Mouse (Mus musculus): ENCODE results near the gene Adam12. TPM values are rescaled to one million over a fixed set of nuclear protein-coding genes. Genes with fewer than 3 reads are reported as not detected.

Adam12 gene
- polyA plus RNA-seq, 1 experiment, result 1.4 TPM

- TF ChIP-seq POLR2A (IDR thresholded peaks at IDR 0.05; ENCODE audit: borderline replicate concordance, insufficient read depth, low read length) (no peak), CTCF (IDR thresholded peaks at IDR 0.05; ENCODE audit: borderline replicate concordance, insufficient read depth, low read depth, low read length) (no peak)
- H3K27ac ChIP-seq (ENCODE audit: insufficient read depth, low read length), result no peak overlapping the region
- H3K4me3 ChIP-seq (replicated peaks; ENCODE audit: insufficient read depth, low read depth, low read length), result no peak overlapping the region
- H3K27me3 ChIP-seq (ENCODE audit: control insufficient read depth, insufficient read depth, low read length), result no peaks in the 10 kb centered on the region
- H3K4me1 ChIP-seq (ENCODE audit: control insufficient read depth, insufficient read depth, low read length), result no peaks in the 10 kb centered on the region
- whole genome bisulfite sequencing, result 17% methylated on average over 4 of the region's 4 CpGs
- DNase-seq, result no peak
These were observed 295.6 kb downstream of the Adam12 start for GRCm38 (mm10) chr7:133936377-133936776.

DNA sequence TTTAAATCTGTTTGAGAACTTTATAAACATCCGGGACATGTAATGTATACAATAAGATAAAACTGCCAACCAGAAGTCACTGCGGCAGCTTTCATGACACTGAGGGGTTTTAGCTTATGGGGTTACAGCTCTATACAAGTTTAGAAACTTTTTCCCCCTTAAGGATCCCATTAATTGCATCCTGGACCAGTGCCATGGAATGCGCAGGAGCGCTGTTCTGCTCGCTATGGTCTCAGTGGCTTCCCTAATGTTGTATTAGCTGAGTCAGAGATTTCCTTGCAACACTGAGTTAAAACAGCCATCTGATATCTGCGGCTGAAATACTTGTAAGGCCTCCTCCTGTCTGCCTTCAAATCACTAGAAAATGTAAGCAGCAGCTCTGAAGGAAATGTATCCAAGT, 298.6 kb downstream of the Adam12 start:
- TF ChIP-seq POLR2A (IDR thresholded peaks at IDR 0.05; ENCODE audit: borderline replicate concordance, insufficient read depth, low read length) (no peak), CTCF (IDR thresholded peaks at IDR 0.05; ENCODE audit: borderline replicate concordance, insufficient read depth, low read depth, low read length) (no peak)

DNA sequence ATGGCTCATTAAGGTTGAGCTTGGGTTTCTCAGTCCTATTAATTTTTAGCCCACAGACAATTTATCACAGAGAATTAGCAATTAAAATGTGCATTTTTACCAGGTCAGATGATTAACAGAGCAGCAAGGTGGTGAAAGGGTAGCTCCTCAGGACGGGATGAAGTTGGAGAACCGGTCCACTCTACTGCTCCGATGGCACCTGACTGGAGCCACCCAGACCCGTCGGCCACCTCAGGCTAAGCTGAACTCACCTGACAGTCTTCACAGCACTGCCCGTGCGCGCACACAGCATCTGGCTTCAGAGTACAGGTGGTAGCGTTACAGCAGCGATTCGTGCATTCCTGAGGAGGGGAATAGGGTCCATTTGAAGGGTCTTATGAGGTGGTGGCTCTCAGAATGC, 300.5 kb downstream of the Adam12 start:
- Histone ChIP-seq H3K4me1 (ENCODE audit: control insufficient read depth, insufficient read depth, low read length) (no peaks in the 10 kb centered on the region), H3K27ac (ENCODE audit: insufficient read depth, low read length) (no peak overlapping the region), H3K4me3 (replicated peaks; ENCODE audit: insufficient read depth, low read depth, low read length) (no peak overlapping the region), H3K27me3 (ENCODE audit: control insufficient read depth, insufficient read depth, low read length) (no peaks in the 10 kb centered on the region)
- DNase-seq, result no peak
- TF ChIP-seq POLR2A (IDR thresholded peaks at IDR 0.05; ENCODE audit: borderline replicate concordance, insufficient read depth, low read length), result no peak
- TF ChIP-seq CTCF (IDR thresholded peaks at IDR 0.05; ENCODE audit: borderline replicate concordance, insufficient read depth, low read depth, low read length), result no peak
- 96% methylated on average over 11 of the region's 11 CpGs for WGBS

More for the DNA sequence above, 298.6 kb downstream of the Adam12 start:
- Histone ChIP-seq H3K4me1 (ENCODE audit: control insufficient read depth, insufficient read depth, low read length) (no peaks in the 10 kb centered on the region), H3K4me3 (replicated peaks; ENCODE audit: insufficient read depth, low read depth, low read length) (no peak overlapping the region), H3K27me3 (ENCODE audit: control insufficient read depth, insufficient read depth, low read length) (no peaks in the 10 kb centered on the region), H3K27ac (ENCODE audit: insufficient read depth, low read length) (no peak overlapping the region)
- 48% methylated on average over 6 of the region's 6 CpGs for WGBS
- DNase-seq, result no peak

DNA sequence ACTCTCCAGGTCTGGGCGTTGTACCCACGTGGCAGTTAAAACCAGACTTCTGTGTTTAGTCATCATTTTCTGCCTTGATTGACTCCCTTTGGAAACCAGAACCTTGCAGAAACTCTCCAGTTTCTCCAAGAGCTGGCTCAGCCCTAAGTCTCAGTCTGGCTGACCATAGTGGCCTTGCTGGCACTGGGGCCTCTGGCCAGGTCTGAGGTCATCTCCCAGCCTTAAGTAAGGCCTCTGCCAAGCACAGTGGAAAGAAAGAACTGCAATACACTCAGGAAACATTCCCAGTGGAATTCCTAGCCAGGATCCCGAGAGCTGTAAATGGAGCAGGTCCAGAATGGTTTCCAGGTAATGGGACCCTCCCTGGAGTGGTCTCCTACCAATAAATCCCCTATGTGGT, 303.0 kb downstream of the Adam12 start:
- Histone ChIP-seq H3K4me3 (replicated peaks; ENCODE audit: insufficient read depth, low read depth, low read length) (no peak overlapping the region), H3K4me1 (ENCODE audit: control insufficient read depth, insufficient read depth, low read length) (no peaks in the 10 kb centered on the region), H3K27ac (ENCODE audit: insufficient read depth, low read length) (no peak overlapping the region), H3K27me3 (ENCODE audit: control insufficient read depth, insufficient read depth, low read length) (no peaks in the 10 kb centered on the region)
- 71% methylated on average over 3 of the region's 3 CpGs for WGBS
- TF ChIP-seq POLR2A (IDR thresholded peaks at IDR 0.05; ENCODE audit: borderline replicate concordance, insufficient read depth, low read length) (no peak), CTCF (IDR thresholded peaks at IDR 0.05; ENCODE audit: borderline replicate concordance, insufficient read depth, low read depth, low read length) (no peak)
- DNase-seq, result no peak

DNA sequence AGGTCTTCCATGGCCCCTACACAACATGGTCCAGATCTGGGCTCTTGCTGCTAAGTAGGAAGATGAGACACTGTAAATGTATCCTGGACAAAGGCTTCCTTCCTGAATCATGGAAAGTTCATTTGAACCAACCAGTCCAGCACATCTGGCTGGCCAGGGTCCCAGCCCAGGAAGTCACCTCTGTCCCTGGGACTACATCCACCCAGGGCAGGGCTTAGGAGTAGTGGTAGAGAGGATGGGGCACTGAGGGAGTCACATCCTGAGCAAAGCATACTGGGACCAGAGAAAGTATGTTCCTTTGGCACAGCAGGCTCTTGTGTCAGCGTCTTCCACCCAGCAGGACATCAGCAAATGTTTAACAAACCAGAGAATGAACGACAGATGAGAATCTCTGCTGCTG, 306.2 kb downstream of the Adam12 start:
- Histone ChIP-seq H3K27ac (ENCODE audit: insufficient read depth, low read length) (no peak overlapping the region), H3K27me3 (ENCODE audit: control insufficient read depth, insufficient read depth, low read length) (no peaks in the 10 kb centered on the region), H3K4me1 (ENCODE audit: control insufficient read depth, insufficient read depth, low read length) (no peaks in the 10 kb centered on the region), H3K4me3 (replicated peaks; ENCODE audit: insufficient read depth, low read depth, low read length) (no peak overlapping the region)
- TF ChIP-seq CTCF (IDR thresholded peaks at IDR 0.05; ENCODE audit: borderline replicate concordance, insufficient read depth, low read depth, low read length) (no peak), POLR2A (IDR thresholded peaks at IDR 0.05; ENCODE audit: borderline replicate concordance, insufficient read depth, low read length) (no peak)
- DNase-seq, result no peak
- 10% methylated on average over 2 of the region's 2 CpGs for WGBS

DNA sequence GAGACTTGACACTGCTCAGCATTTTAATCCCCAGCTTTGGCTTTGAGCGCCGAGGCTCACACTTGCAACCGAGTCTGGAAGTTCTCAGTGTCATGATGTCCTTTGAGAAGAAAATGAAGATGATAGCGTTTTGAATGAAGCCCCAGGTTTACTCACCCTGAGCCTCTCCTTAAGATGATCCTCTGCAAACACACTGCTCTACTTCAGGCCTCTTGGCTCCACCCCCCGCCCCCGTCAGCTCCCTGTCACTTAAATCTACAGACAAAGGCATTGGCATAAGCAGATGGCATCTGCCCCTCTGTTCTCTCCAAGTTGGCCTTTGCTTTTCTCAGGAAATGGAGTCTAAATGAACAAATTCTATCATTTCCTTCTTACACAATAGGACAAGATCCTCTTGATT, 308.0 kb downstream of the Adam12 start:
- Histone ChIP-seq H3K27me3 (ENCODE audit: control insufficient read depth, insufficient read depth, low read length) (no peaks in the 10 kb centered on the region), H3K4me1 (ENCODE audit: control insufficient read depth, insufficient read depth, low read length) (no peaks in the 10 kb centered on the region), H3K4me3 (replicated peaks; ENCODE audit: insufficient read depth, low read depth, low read length) (no peak overlapping the region), H3K27ac (ENCODE audit: insufficient read depth, low read length) (no peak overlapping the region)
- DNase-seq, result no peak
- WGBS, result 56% methylated on average over 6 of the region's 6 CpGs
- TF ChIP-seq POLR2A (IDR thresholded peaks at IDR 0.05; ENCODE audit: borderline replicate concordance, insufficient read depth, low read length) (no peak), CTCF (IDR thresholded peaks at IDR 0.05; ENCODE audit: borderline replicate concordance, insufficient read depth, low read depth, low read length) (no peak)

DNA sequence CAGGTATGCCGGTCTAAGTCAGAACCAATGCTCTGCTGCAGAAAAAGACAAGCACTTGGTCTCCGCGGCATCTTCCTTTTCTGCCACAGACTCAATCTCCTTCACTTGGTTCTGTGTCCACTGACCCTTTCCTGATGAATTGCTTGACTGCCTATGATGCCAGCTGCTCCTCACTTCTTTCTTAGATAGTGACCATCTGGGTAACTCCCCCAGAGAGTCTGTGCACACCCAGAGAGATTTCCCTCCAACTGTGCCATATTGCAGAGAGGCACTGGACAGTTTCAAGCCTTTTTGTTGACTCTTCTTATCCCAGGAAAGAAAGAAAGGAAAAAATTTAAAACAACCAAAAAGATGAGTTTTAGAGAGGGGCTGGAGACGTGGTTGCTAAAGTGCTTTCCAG, 310.7 kb downstream of the Adam12 start:
- 84% methylated on average over 4 of the region's 4 CpGs for WGBS
- Histone ChIP-seq H3K4me3 (replicated peaks; ENCODE audit: insufficient read depth, low read depth, low read length) (no peak overlapping the region), H3K4me1 (ENCODE audit: control insufficient read depth, insufficient read depth, low read length) (no peaks in the 10 kb centered on the region), H3K27ac (ENCODE audit: insufficient read depth, low read length) (no peak overlapping the region), H3K27me3 (ENCODE audit: control insufficient read depth, insufficient read depth, low read length) (no peaks in the 10 kb centered on the region)
- TF ChIP-seq CTCF (IDR thresholded peaks at IDR 0.05; ENCODE audit: borderline replicate concordance, insufficient read depth, low read depth, low read length), result no peak
- no peak for TF ChIP-seq POLR2A (IDR thresholded peaks at IDR 0.05; ENCODE audit: borderline replicate concordance, insufficient read depth, low read length)
- DNase-seq, result no peak

- TF ChIP-seq POLR2A (IDR thresholded peaks at IDR 0.05; ENCODE audit: borderline replicate concordance, insufficient read depth, low read length), result no peak
- no peak for TF ChIP-seq CTCF (IDR thresholded peaks at IDR 0.05; ENCODE audit: borderline replicate concordance, insufficient read depth, low read depth, low read length)
- WGBS, result 80% methylated on average over 7 of the region's 7 CpGs
- no peak for DNase-seq
- no peaks in the 10 kb centered on the region for H3K27me3 ChIP-seq (ENCODE audit: control insufficient read depth, insufficient read depth, low read length)
- no peak overlapping the region for H3K27ac ChIP-seq (ENCODE audit: insufficient read depth, low read length)
- no peaks in the 10 kb centered on the region for H3K4me1 ChIP-seq (ENCODE audit: control insufficient read depth, insufficient read depth, low read length)
- no peak overlapping the region for H3K4me3 ChIP-seq (replicated peaks; ENCODE audit: insufficient read depth, low read depth, low read length)
These were observed 311.2 kb downstream of the Adam12 start for GRCm38 (mm10) chr7:133920724-133921123.

Measured in cerebellum, adult 2 months (tissue).